Mouse (Mus musculus): ENCODE results near the gene Whrn.

GRCm38 (mm10) chr4:63370897-63371296 is 124.9 kb downstream of the Whrn start:
- TF ChIP-seq CTCF (IDR thresholded peaks at IDR 0.05; ENCODE audit: low read depth) (no peak), EP300 (IDR thresholded peaks at IDR 0.05; ENCODE audit: low read depth) (no peak)
